Mouse (Mus musculus) embryonic facial prominence, embryonic 11.5 days (tissue): ENCODE data around the gene Dtl. TPM values are rescaled to one million over a fixed set of nuclear protein-coding genes. Genes with fewer than 3 reads are reported as not detected.

ENCODE experiments used
- ATAC-seq: fragments of 200-750 bp; cut with Nextera tagmentation; replicated peaks from 2 replicates; pipeline ENCODE4 v1.8.0; 2017; ENCODE audit warnings: low read depth; ENCODE audit not compliant: insufficient number of reproducible peaks, low FRiP score, low TSS enrichment
- DNase-seq: peaks from one replicate; pipeline ENCODE4 v3.0.0-alpha.2; 2015; ENCODE audit warnings: low spot score
- H3K27ac ChIP-seq: fragments of 300-500 bp; sonication (generic); replicated peaks from 2 replicates; pipeline ENCODE4 v1.5.1; 2014; ENCODE audit warnings: mild to moderate bottlenecking, low read depth, low read length, control low read depth
- H3K27me3 ChIP-seq: fragments of 300-500 bp; sonication (generic); 2 replicates; pipeline ENCODE4 v1.6.1; 2014; ENCODE audit warnings: mild to moderate bottlenecking, low read length, moderate library complexity, mixed read lengths; ENCODE audit not compliant: control insufficient read depth, insufficient read depth
- H3K36me3 ChIP-seq: fragments of 300-500 bp; sonication (generic); replicated peaks from 2 replicates; pipeline ENCODE4 v1.6.1; 2014; ENCODE audit warnings: low read depth, mild to moderate bottlenecking, low read length, moderate library complexity, mixed read lengths; ENCODE audit not compliant: control insufficient read depth, insufficient read depth
- H3K4me1 ChIP-seq: fragments of 300-500 bp; sonication (generic); 2 replicates; pipeline ENCODE4 v1.6.1; 2014; ENCODE audit warnings: low read length, mixed read lengths; ENCODE audit not compliant: control insufficient read depth, insufficient read depth
- H3K4me2 ChIP-seq: fragments of 300-500 bp; sonication (generic); 2 replicates; pipeline ENCODE4 v1.6.1; 2014; ENCODE audit warnings: low read depth, mild to moderate bottlenecking, control low read depth, low read length, moderate library complexity
- H3K4me3 ChIP-seq: fragments of 300-500 bp; sonication (generic); 2 replicates; pipeline ENCODE4 v1.5.1; 2014; ENCODE audit warnings: low read depth, low read length, control low read depth
- H3K9ac ChIP-seq: fragments of 300-500 bp; sonication (generic); replicated peaks from 2 replicates; pipeline ENCODE4 v1.6.1; 2014; ENCODE audit warnings: mild to moderate bottlenecking, control low read depth, low read length
- H3K9me3 ChIP-seq: fragments of 300-500 bp; sonication (generic); replicated peaks from 2 replicates; pipeline ENCODE4 v1.6.1; 2016; ENCODE audit warnings: mild to moderate bottlenecking, low read length, inconsistent platforms, mixed read lengths; ENCODE audit not compliant: control insufficient read depth
- WGBS: fragments of 180-500 bp; shearing (Covaris S2); extraction: QIAGEN DNeasy Blood & Tissue Kit; methylation state at CpG from one replicate; pipeline ENCODE4 v1.1.7; 2014; 5-methylcytosine and 5-hydroxymethylcytosine counted together
- polyA plus RNA-seq: library from polyadenylated mRNA; unstranded; fragments of >200 nt; fragmentation: Nextera tagmentation; extraction: Ambion mirVana; gene quantifications from 2 replicates; pipeline ENCODE4 v1.2.1, GENCODE M21; 2014

Dtl gene
- polyA plus RNA-seq, 1 experiment from 2014 or later: 81.8 TPM

DNA sequence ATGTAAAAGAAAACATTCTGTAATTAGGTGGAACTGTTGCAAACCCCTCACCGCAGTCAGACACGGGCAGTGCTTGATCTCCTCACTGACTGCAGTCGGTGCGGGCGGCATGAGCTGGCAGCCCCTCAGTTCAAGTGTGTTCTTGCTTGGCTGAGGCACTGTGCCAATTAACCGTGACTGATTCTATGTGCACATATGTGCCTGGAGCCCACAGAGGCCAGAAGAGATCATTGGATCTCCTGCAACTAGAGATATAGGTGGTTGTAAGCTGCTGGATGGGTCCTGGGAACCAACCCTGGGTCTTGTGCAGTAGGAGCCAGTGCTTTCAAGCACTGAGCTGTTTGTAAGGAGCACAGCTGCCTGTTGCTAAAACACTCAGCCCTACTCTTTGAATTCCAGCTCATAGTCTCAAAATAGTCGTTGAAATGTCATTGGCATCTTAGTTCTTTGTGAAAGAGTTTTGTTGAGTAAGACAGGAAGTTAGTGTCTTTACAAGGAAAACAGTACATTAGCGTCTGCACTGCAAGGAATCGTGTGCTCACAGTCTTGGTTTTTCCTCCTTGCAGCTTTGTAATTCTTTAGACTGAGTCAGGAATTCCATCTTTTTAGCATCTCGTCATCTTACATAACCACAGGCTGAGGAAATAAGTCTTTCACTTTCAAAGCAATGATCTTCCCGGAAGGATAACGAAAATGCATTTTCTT lies 16.8 kb upstream of the Dtl start:
- DNase-seq (no peak), ATAC-seq (no peak)
- Histone ChIP-seq H3K4me2 (no peak overlapping the region), H3K27ac (no peak overlapping the region), H3K4me1 (no peaks in the 10 kb centered on the region), H3K9ac (no peak overlapping the region), H3K27me3 (no peaks in the 10 kb centered on the region), H3K4me3 (no peak overlapping the region), H3K9me3 (no peaks in the 10 kb centered on the region), H3K36me3 (peaks cover 14% of the 10 kb centered on the region)
- 92% methylated on average over 12 of the region's 12 CpGs for WGBS

DNA sequence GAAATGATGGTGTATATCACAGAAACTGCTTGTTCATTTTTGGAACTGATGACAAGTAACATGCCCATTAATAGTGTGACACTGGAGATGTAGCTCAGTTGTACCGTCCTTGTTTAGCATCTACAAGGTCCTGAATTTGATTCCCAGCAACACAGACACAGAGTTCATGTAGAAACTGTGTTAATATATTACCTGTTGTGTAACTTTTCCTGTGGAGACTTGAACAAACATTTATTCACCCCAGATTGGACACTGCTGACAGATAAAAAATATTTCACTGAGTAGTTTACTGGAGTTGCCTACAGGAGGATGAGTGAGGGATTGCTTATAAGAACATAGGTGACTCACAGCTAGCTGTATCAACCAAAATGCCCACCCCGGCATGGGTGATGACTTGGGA lies 13.4 kb upstream of the Dtl start:
- no peak overlapping the region for H3K9ac ChIP-seq
- DNase-seq (no peak), ATAC-seq (no peak)
- H3K27me3 ChIP-seq: no peaks in the 10 kb centered on the region
- no peak overlapping the region for H3K4me3 ChIP-seq
- no peak overlapping the region for H3K27ac ChIP-seq
- H3K9me3 ChIP-seq: no peaks in the 10 kb centered on the region
- WGBS: 95% methylated on average over 2 of the region's 2 CpGs
- peaks cover 13% of the 10 kb centered on the region for H3K36me3 ChIP-seq
- no peak overlapping the region for H3K4me2 ChIP-seq
- H3K4me1 ChIP-seq: no peaks in the 10 kb centered on the region

DNA sequence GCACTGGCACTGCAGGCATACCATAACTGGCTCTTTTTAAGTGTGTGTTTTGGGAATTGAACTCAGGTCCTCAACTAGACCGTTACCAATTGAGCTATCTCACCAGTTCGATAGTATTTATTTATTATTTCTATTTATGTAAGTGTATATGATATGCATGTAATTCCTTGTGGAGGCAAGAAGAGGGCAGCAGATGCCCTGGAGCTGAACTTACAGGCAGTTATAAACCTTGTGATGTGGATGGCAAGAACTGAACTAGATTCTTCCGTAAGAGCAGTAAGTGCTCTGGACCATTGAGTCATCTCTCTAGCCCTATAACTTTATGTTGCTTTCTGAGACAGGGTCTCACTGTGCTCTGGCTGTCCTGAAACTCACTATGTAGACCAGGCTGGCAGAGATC lies 11.7 kb upstream of the Dtl start:
- H3K4me1 ChIP-seq: no peaks in the 10 kb centered on the region
- no peak overlapping the region for H3K27ac ChIP-seq
- H3K4me3 ChIP-seq: no peak overlapping the region
- WGBS: 95% methylated on average over 3 of the region's 3 CpGs
- H3K4me2 ChIP-seq: no peak overlapping the region
- no peak overlapping the region for H3K9ac ChIP-seq
- H3K27me3 ChIP-seq: no peaks in the 10 kb centered on the region
- ATAC-seq: no peak
- DNase-seq: no peak
- H3K36me3 ChIP-seq: peaks cover 13% of the 10 kb centered on the region
- no peaks in the 10 kb centered on the region for H3K9me3 ChIP-seq

DNA sequence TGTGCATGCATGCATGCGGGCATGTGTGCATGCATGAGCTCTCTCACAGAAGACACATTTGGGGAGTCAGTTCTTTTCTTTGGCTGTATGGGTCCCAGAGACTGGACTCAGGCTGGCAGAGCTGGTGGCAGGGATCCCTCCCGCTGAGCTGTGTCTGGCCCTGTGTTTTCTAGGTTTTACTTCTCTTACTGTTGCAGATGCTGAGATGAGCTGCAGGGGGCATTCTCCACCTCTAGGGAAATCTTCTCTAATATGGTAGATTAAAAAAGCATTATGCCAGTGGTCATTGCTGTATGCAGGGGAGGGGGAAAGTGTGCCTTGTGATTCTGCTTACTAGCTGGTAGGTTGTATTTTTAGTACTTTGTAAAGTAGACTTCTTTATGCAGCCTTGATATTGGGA lies 10.4 kb upstream of the Dtl start:
- H3K36me3 ChIP-seq: peaks cover 13% of the 10 kb centered on the region
- H3K4me2 ChIP-seq: no peak overlapping the region
- no peaks in the 10 kb centered on the region for H3K27me3 ChIP-seq
- H3K4me3 ChIP-seq: no peak overlapping the region
- WGBS: 91% methylated on average over 2 of the region's 2 CpGs
- DNase-seq: no peak
- H3K27ac ChIP-seq: no peak overlapping the region
- H3K9me3 ChIP-seq: no peaks in the 10 kb centered on the region
- ATAC-seq: no peak
- H3K9ac ChIP-seq: no peak overlapping the region
- H3K4me1 ChIP-seq: no peaks in the 10 kb centered on the region

DNA sequence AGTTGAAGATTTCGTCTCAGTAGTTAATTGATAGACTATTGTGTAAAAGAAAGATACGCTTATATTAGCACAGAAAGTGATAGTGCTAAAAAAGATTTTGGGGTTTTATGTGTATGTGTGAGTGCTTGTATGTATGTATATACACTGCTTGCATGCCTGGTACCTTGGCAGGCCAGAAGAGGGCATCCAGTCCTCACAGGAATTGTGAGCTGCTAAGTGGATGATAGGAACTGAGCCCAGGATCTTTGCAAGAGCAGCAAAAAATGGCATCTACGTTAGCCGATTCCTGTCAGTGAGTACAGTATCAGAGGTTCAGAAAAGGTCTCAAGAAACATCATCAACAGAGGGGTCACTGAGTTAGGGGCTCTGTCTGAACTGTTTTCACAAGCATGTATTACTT lies 9.1 kb upstream of the Dtl start:
- WGBS: 89% methylated on average over 4 of the region's 4 CpGs
- Histone ChIP-seq H3K36me3 (peaks cover 13% of the 10 kb centered on the region), H3K9me3 (no peaks in the 10 kb centered on the region), H3K27me3 (no peaks in the 10 kb centered on the region), H3K27ac (no peak overlapping the region), H3K9ac (no peak overlapping the region), H3K4me2 (no peak overlapping the region), H3K4me1 (no peaks in the 10 kb centered on the region), H3K4me3 (no peak overlapping the region)
- ATAC-seq (no peak), DNase-seq (no peak)

DNA sequence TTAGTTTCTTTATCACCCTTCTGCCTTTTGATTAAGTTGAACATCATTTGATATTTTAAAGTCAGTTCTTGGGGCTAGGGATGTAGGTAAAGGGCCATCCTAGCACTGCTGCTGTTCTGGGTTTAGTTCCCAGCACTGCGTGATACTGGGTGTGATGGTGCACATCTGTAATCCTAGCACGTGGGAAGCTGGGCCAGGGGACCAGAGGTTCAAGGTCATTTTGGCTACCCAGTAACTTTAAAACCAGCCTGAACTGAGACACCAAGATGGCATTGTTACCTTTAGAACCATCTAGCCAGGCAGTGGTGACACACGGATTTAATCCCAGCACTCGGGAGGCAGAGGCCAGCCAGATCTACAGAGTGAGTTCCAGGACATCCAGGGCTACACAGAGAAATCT lies 8.5 kb upstream of the Dtl start:
- Histone ChIP-seq H3K4me2 (no peak overlapping the region), H3K27me3 (no peaks in the 10 kb centered on the region), H3K27ac (no peak overlapping the region), H3K9me3 (no peaks in the 10 kb centered on the region), H3K4me3 (no peak overlapping the region), H3K4me1 (no peaks in the 10 kb centered on the region), H3K36me3 (peaks cover 12% of the 10 kb centered on the region), H3K9ac (no peak overlapping the region)
- DNase-seq (no peak), ATAC-seq (no peak)
- WGBS: 91% methylated on average over 4 of the region's 4 CpGs

DNA sequence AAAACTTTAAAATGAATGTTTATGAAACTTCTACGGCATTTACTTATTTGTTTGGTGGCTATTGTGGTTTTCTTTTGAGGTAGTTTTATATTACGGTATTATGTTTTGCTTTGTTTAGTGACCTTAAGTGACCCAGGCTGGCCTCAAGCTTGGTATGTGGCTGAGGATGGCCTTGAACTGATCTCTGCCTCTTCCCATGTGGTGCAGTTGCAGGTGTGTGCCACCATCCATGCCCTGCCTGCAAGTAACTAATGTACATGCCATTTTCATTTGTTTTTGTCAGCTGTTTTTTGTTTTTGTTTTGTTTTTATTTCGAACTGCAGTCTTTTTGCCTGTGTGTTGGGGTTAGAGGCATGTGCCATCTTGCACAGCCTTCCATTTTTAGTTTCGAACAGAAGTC lies 6.3 kb upstream of the Dtl start:
- Histone ChIP-seq H3K9me3 (no peaks in the 10 kb centered on the region), H3K27ac (no peak overlapping the region), H3K27me3 (no peaks in the 10 kb centered on the region), H3K4me3 (no peak overlapping the region), H3K9ac (no peak overlapping the region), H3K36me3 (0 out of 2 replicates have a peak, but pooled peaks cover 2% of the 10 kb centered on the region), H3K4me1 (peaks cover 2% of the 10 kb centered on the region; the same call in 1 of the 2 replicates), H3K4me2 (no peak overlapping the region)
- 95% methylated on average over 4 of the region's 4 CpGs for WGBS
- ATAC-seq: no peak
- no peak for DNase-seq

DNA sequence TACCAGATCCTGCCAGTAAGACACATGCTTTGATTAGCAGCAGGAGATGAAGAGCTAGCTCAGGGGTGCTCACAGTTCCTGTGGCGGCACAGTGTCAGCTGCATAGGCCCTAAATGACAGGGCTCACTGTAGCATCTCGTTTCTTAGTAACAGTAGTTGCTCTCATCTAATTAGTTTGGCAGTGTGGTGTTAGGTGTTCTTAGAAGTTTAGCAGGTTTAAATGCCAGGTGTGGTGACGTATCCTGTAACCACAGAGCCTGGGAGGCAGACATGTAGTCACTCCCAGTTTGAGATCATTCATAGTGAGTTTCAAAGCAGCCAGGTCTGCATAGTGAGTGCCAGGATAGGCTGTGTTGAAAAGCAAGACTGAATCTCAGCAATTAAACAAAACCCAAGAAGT lies 4.2 kb upstream of the Dtl start:
- H3K4me2 ChIP-seq: no peak overlapping the region
- no peaks in the 10 kb centered on the region for H3K36me3 ChIP-seq
- H3K4me1 ChIP-seq: peaks cover 2% of the 10 kb centered on the region; the same call in 1 of the 2 replicates
- WGBS: 85% methylated on average over 3 of the region's 3 CpGs
- H3K9me3 ChIP-seq: no peaks in the 10 kb centered on the region
- ATAC-seq: no peak
- DNase-seq: no peak
- no peaks in the 10 kb centered on the region for H3K27me3 ChIP-seq
- H3K27ac ChIP-seq: no peak overlapping the region
- H3K4me3 ChIP-seq: no peak overlapping the region
- no peak overlapping the region for H3K9ac ChIP-seq
